ENCODE assay signal across 29 mouse cellular contexts in the genomic region with DNA sequence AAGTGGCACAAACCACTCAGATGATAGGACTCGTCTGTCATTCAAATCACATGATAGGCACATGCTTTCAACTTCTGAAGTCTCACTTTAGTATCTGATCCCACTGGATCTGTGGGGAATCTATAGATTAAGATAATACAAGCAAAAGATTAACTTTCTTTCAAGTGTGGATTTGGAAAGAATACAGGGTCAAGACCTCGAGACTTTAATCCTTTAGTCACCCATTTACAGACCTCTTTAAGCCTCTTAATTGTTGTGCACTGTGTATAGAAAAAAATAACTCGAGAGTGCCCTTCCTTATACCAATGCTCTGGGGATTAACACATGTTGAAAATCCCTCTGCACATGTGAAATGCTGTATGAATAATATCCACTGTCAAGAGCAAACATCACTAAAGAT.
"Had no signal": no experiment of that assay in that cellular context is flagged by ENCODE, and none has a peak within 500 bp of the region (broad histone marks: within the 10 kb centered on the region; RNA-seq: fewer than 3 reads in every experiment).

No protein-coding gene starts in this region.

- H3K36me3 ChIP-seq: embryonic facial prominence, embryonic 10.5 days; embryonic facial prominence, embryonic 12.5 days; embryonic facial prominence, embryonic 13.5 days; embryonic facial prominence, embryonic 15.5 days; forebrain, embryonic 10.5 days; forebrain, embryonic 12.5 days; forebrain, embryonic 15.5 days had no signal

- H3K4me2 ChIP-seq: embryonic facial prominence, embryonic 12.5 days; embryonic facial prominence, embryonic 13.5 days; embryonic facial prominence, embryonic 15.5 days; forebrain, embryonic 12.5 days; forebrain, embryonic 13.5 days; forebrain, embryonic 15.5 days had no signal

- H3K27me3 ChIP-seq: embryonic facial prominence, embryonic 12.5 days; embryonic facial prominence, embryonic 13.5 days; embryonic facial prominence, embryonic 15.5 days; forebrain, embryonic 15.5 days had no signal

- DNase-seq: cerebellum, adult 2 months; cerebellum, adult 8-10 months; cerebellum, adult 9-10 months; cerebellum, adult 9-11 months; cerebellum, postnatal 10 days; cerebellum, postnatal 14 days; cerebellum, postnatal 25 days; cerebellum, postnatal 36 days; embryo, embryonic 11 days; forebrain, postnatal 0 days; gastrocnemius, adult 2 months; gastrocnemius, postnatal 10 days; gastrocnemius, postnatal 14 days; gastrocnemius, postnatal 25 days; gastrocnemius, postnatal 36 days; heart, adult 11 months; heart, adult 18-20 months; heart, adult 2 months had no signal

- H3K4me3 ChIP-seq: embryonic facial prominence, embryonic 10.5 days; embryonic facial prominence, embryonic 12.5 days; embryonic facial prominence, embryonic 13.5 days; embryonic facial prominence, embryonic 15.5 days; erythroblast, embryonic 14.5 days; forebrain, embryonic 10.5 days; forebrain, embryonic 12.5 days; forebrain, embryonic 13.5 days; forebrain, embryonic 15.5 days; gastrocnemius, adult 2 months; heart, adult 2 months had no signal

- H3K9me3 ChIP-seq: embryonic facial prominence, embryonic 10.5 days; embryonic facial prominence, embryonic 12.5 days; embryonic facial prominence, embryonic 13.5 days; embryonic facial prominence, embryonic 15.5 days; forebrain, embryonic 10.5 days; forebrain, embryonic 12.5 days; forebrain, embryonic 13.5 days; forebrain, embryonic 15.5 days had no signal

- ATAC-seq: forebrain, embryonic 13.5 days; forebrain, embryonic 14.5 days; forebrain, embryonic 15.5 days; forebrain, embryonic 16.5 days; forebrain, postnatal 0 days had no signal

- H3K9ac ChIP-seq: embryonic facial prominence, embryonic 12.5 days; embryonic facial prominence, embryonic 13.5 days; embryonic facial prominence, embryonic 15.5 days; forebrain, embryonic 12.5 days; forebrain, embryonic 13.5 days; forebrain, embryonic 15.5 days; forebrain, postnatal 0 days had no signal

- H3K4me1 ChIP-seq: embryonic facial prominence, embryonic 12.5 days; embryonic facial prominence, embryonic 13.5 days; embryonic facial prominence, embryonic 15.5 days; forebrain, embryonic 13.5 days; forebrain, embryonic 15.5 days had no signal

- H3K27ac ChIP-seq: embryonic facial prominence, embryonic 10.5 days; embryonic facial prominence, embryonic 12.5 days; embryonic facial prominence, embryonic 13.5 days; embryonic facial prominence, embryonic 15.5 days; forebrain, embryonic 10.5 days; forebrain, embryonic 12.5 days; forebrain, embryonic 13.5 days; forebrain, embryonic 15.5 days; gastrocnemius, adult 2 months; heart, adult 2 months had no signal
